Mouse (Mus musculus) embryonic facial prominence, embryonic 15.5 days (tissue): ENCODE measurements at regions not wholly inside any gene's neighbourhood (a gene's known extent, or its start where the extent isn't known, plus 50 kb on each side); places are given as distances from the start of the nearest gene placed in this dataset.

ENCODE experiments used
- ATAC-seq: fragments of 200-750 bp; cut with Nextera tagmentation; 2 replicates; pipeline ENCODE4 v1.8.0; 2017; ENCODE audit warnings: low read depth, moderate TSS enrichment; ENCODE audit not compliant: insufficient number of reproducible peaks, low FRiP score, low TSS enrichment
- H3K27ac ChIP-seq: fragments of 300-500 bp; sonication (generic); replicated peaks from 2 replicates; pipeline ENCODE4 v1.5.1; 2015; ENCODE audit warnings: mild to moderate bottlenecking, inconsistent platforms
- H3K27me3 ChIP-seq: fragments of 300-500 bp; sonication (generic); 2 replicates; pipeline ENCODE4 v1.6.1; 2015; ENCODE audit warnings: inconsistent platforms
- H3K36me3 ChIP-seq: fragments of 300-500 bp; sonication (generic); 2 replicates; pipeline ENCODE4 v1.6.1; 2015; ENCODE audit warnings: mild to moderate bottlenecking, inconsistent platforms
- H3K4me1 ChIP-seq: fragments of 300-500 bp; sonication (generic); 2 replicates; pipeline ENCODE4 v1.6.1; 2015; ENCODE audit warnings: inconsistent platforms
- H3K4me2 ChIP-seq: fragments of 300-500 bp; sonication (generic); replicated peaks from 2 replicates; pipeline ENCODE4 v1.6.1; 2015; ENCODE audit warnings: mild to moderate bottlenecking, inconsistent platforms
- H3K4me3 ChIP-seq: fragments of 300-500 bp; sonication (generic); replicated peaks from 2 replicates; pipeline ENCODE4 v1.5.1; 2015; ENCODE audit warnings: mild to moderate bottlenecking, inconsistent platforms
- H3K9ac ChIP-seq: fragments of 300-500 bp; sonication (generic); 2 replicates; pipeline ENCODE4 v1.6.1; 2015; ENCODE audit warnings: inconsistent platforms
- H3K9me3 ChIP-seq: fragments of 300-500 bp; sonication (generic); replicated peaks from 2 replicates; pipeline ENCODE4 v1.6.1; 2016; ENCODE audit warnings: inconsistent platforms
- WGBS: fragments of 180-500 bp; shearing (Covaris S2); methylation state at CpG from one replicate; pipeline ENCODE4 v1.1.7; 2015; 5-methylcytosine and 5-hydroxymethylcytosine counted together

- no peaks in the 10 kb centered on the region for H3K36me3 ChIP-seq
- H3K4me3 ChIP-seq: no peak overlapping the region
- H3K9me3 ChIP-seq: no peaks in the 10 kb centered on the region
- 85% methylated on average over 4 of the region's 4 CpGs for WGBS
- H3K27ac ChIP-seq: no peak overlapping the region
- no peaks in the 10 kb centered on the region for H3K27me3 ChIP-seq
- H3K9ac ChIP-seq: no peak overlapping the region
- no peak for ATAC-seq
- H3K4me2 ChIP-seq: no peak overlapping the region
- H3K4me1 ChIP-seq: no peaks in the 10 kb centered on the region
These were observed 102.3 kb upstream of the Bcl6 start for GRCm38 (mm10) chr16:24090981-24091380.

DNA sequence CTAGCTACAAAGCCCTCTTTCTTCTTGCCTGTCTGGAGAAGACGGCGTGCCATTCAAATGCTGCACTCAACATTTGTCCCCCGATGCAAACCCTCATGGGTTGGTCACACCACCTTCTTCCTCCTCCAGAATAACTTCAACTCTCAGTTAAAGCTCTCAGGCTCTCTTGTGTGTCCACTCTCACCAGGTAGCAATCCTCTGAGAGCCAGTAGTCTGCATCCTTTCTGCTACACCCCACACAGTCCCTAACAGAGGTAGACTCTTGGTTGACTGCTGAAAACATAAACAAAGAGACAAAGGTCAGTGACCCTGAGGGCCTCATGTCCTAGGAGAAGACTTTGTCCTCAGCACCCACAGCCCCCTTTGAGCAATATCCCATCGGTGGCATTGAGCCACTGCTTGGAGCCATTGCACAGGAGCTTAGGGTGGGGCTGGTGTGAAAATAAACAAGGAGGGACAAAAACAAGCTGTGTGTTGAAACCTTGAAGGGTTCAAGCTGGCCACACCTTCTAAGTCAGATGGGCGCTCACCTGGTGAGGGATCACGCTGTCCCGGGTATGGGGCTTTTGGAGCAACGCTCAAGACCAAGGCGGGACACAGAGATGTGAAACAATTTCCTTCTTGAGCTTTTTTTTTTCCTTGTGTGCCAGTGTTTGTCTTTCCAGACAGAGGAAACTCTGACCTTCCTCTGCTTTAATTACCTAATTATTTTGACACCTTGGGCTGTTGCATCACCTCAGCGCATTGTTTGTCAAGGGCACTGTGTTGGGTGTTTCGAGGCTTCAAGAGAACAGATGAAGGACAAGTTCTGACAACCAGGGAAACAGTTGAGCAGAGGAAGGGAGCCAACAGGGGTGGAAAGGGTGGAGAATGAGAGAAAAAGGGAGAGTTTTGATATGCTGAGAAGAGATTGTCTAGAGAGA lies 101.4 kb upstream of the Bcl6 start:
- ATAC-seq: no peak

GRCm38 (mm10) chr16:24083966-24084365 lies 95.3 kb upstream of the Bcl6 start:
- Histone ChIP-seq H3K4me1 (no peaks in the 10 kb centered on the region), H3K9ac (no peak overlapping the region), H3K4me3 (no peak overlapping the region), H3K4me2 (no peak overlapping the region), H3K27me3 (no peaks in the 10 kb centered on the region), H3K36me3 (no peaks in the 10 kb centered on the region), H3K27ac (no peak overlapping the region), H3K9me3 (no peaks in the 10 kb centered on the region)
- ATAC-seq: no peak
- 71% methylated on average over 8 of the region's 8 CpGs for WGBS

More for the DNA sequence above, 101.4 kb upstream of the Bcl6 start:
- no peak overlapping the region for H3K9ac ChIP-seq
- no peaks in the 10 kb centered on the region for H3K36me3 ChIP-seq
- H3K4me1 ChIP-seq: no peaks in the 10 kb centered on the region
- no peaks in the 10 kb centered on the region for H3K27me3 ChIP-seq
- H3K27ac ChIP-seq: no peak overlapping the region
- no peaks in the 10 kb centered on the region for H3K9me3 ChIP-seq
- H3K4me2 ChIP-seq: no peak overlapping the region
- WGBS: 72% methylated on average over 11 of the region's 11 CpGs
- no peak overlapping the region for H3K4me3 ChIP-seq

DNA sequence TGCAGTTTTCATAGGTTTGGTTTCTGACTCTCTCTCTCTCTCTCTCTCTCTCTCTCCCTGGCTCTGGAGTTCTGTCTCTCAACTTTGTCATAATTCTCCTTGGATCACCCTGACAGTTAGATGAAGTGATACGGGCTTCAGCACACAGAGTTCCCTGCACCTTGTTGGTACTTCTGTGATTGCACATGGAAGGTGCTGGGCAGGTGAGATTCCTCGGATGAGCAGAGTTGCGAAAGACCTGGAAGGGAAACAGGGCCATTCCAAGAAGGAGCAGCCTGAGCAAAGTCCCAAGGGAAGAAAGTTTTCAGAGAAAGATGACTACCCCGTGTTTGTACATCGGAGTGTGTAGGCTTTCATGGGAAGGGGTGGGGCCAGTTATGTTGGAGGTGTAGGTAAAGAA lies 91.8 kb upstream of the Bcl6 start:
- H3K9ac ChIP-seq: no peak overlapping the region

DNA sequence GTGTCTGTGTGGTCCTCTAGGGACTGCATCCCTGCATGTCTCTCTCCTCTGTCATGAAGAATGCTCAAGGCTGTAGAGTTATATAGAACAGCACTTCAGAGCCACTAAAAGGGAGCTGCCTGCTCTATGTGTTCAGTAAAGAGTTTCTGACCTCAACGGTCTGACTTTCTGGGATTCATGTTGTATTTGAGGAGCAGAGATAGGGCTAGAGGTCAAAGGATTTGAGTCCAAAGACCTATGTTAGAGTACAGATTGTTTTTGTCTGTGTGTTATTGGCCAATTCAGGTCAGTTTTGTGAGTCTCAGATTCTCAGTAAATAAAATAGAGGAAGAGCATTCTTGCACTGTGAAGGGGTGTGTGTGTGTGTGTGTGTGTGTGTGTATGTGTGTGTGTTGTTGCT lies 90.0 kb upstream of the Bcl6 start:
- H3K4me2 ChIP-seq: no peak overlapping the region
- no peaks in the 10 kb centered on the region for H3K27me3 ChIP-seq
- no peaks in the 10 kb centered on the region for H3K9me3 ChIP-seq
- no peak overlapping the region for H3K9ac ChIP-seq
- H3K36me3 ChIP-seq: no peaks in the 10 kb centered on the region
- H3K27ac ChIP-seq: no peak overlapping the region
- no peaks in the 10 kb centered on the region for H3K4me1 ChIP-seq
- WGBS: 88% methylated on average over 1 of the region's 1 CpGs
- no peak for ATAC-seq
- H3K4me3 ChIP-seq: no peak overlapping the region

More for the DNA sequence above, 91.8 kb upstream of the Bcl6 start:
- Histone ChIP-seq H3K4me2 (no peak overlapping the region), H3K27me3 (no peaks in the 10 kb centered on the region), H3K9me3 (no peaks in the 10 kb centered on the region), H3K4me3 (no peak overlapping the region), H3K4me1 (no peaks in the 10 kb centered on the region), H3K27ac (no peak overlapping the region), H3K36me3 (no peaks in the 10 kb centered on the region)
- WGBS: 80% methylated on average over 5 of the region's 5 CpGs
- ATAC-seq: no peak

DNA sequence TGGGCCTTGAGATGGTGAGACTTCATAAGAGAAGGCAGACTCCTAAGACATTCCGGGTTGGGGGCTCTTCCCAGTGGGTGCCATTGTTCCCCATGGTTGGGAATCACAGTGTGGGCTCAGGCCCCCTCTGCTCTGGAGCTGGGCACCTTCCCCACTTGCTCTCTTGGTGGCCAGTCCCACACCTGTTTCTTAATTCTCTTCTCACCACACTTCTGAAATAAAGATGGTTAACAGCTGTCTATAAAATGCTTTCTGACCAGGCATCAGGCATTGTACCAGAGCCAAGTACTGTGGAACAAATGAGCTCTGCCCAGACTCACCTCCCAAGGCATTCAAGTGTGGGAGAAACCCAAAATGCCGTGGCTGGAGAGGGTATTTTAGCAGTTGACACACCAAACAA lies 88.8 kb upstream of the Bcl6 start:
- no peaks in the 10 kb centered on the region for H3K36me3 ChIP-seq
- no peak overlapping the region for H3K4me3 ChIP-seq
- ATAC-seq: no peak
- H3K9ac ChIP-seq: no peak overlapping the region
- H3K9me3 ChIP-seq: no peaks in the 10 kb centered on the region
- H3K4me2 ChIP-seq: no peak overlapping the region
- H3K27ac ChIP-seq: no peak overlapping the region
- no peaks in the 10 kb centered on the region for H3K4me1 ChIP-seq
- WGBS: 67% methylated on average over 2 of the region's 2 CpGs
- no peaks in the 10 kb centered on the region for H3K27me3 ChIP-seq

DNA sequence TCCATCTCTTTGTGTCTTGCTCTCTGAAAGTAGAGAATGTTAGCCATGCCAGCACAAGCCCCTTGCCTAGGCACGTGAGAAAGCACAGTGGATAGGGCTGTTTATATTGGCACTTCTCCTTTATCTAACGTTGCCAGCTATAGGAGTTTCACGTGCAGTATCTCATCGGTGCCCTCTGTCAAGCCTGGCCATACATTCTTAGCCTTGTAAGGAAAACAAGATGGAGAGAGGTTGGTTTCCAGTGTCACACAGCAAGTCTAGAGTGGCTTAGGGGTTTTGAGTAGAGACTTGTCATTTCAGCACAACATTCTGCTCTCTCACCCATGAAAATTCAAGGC lies 88.1 kb upstream of the Bcl6 start:
- ATAC-seq: no peak
- Histone ChIP-seq H3K36me3 (no peaks in the 10 kb centered on the region), H3K4me3 (no peak overlapping the region), H3K4me1 (no peaks in the 10 kb centered on the region), H3K4me2 (no peak overlapping the region), H3K27me3 (no peaks in the 10 kb centered on the region), H3K27ac (no peak overlapping the region), H3K9ac (no peak overlapping the region), H3K9me3 (no peaks in the 10 kb centered on the region)
- WGBS: 90% methylated on average over 4 of the region's 4 CpGs

DNA sequence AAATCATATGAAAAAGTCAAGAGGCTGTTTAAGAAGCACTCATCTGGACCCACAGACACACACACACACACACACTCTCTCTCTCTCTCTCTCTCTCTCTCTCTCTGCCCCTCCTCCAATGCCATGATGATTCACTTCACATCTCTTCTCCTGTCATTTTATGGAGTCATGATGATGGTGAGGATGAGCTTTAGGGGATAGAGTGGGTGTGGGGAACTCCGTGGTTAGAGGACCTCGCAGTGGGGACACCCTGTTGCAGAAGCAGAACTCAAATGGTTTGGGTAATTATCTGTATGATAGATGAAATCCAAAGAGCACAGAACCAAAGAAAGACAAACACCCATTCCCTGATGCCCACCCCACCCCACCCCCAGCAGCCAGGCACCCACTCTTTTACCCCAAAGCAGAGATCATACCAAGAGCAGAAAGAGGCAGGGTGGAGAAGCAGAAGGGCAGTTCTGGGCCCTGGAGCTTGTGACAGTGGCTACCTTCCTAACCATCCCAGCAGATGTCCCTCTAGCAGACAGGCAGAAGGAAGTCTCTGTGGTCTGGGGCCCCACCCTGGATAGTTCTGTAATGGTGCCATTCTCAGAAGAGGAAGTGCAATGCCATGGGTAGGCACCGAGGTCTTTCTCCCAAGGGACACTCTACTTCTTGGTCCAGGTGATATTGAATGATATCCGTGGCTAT lies 87.6 kb upstream of the Bcl6 start:
- WGBS: 79% methylated on average over 4 of the region's 4 CpGs
- Histone ChIP-seq H3K27me3 (no peaks in the 10 kb centered on the region), H3K4me2 (no peak overlapping the region), H3K9ac (no peak overlapping the region), H3K4me1 (no peaks in the 10 kb centered on the region), H3K9me3 (no peaks in the 10 kb centered on the region), H3K36me3 (no peaks in the 10 kb centered on the region), H3K4me3 (no peak overlapping the region), H3K27ac (no peak overlapping the region)
- ATAC-seq: no peak

GRCm38 (mm10) chr16:24073613-24074244 lies 85.1 kb upstream of the Bcl6 start:
- Histone ChIP-seq H3K4me2 (no peak overlapping the region), H3K9ac (no peak overlapping the region), H3K4me3 (no peak overlapping the region), H3K27ac (no peak overlapping the region), H3K27me3 (no peaks in the 10 kb centered on the region), H3K9me3 (no peaks in the 10 kb centered on the region), H3K4me1 (0 out of 2 replicates have a peak, but pooled peaks cover 5% of the 10 kb centered on the region), H3K36me3 (no peaks in the 10 kb centered on the region)
- WGBS: 83% methylated on average over 8 of the region's 8 CpGs
- peak; percentile 34; the same call in 1 of the 2 replicates for ATAC-seq

DNA sequence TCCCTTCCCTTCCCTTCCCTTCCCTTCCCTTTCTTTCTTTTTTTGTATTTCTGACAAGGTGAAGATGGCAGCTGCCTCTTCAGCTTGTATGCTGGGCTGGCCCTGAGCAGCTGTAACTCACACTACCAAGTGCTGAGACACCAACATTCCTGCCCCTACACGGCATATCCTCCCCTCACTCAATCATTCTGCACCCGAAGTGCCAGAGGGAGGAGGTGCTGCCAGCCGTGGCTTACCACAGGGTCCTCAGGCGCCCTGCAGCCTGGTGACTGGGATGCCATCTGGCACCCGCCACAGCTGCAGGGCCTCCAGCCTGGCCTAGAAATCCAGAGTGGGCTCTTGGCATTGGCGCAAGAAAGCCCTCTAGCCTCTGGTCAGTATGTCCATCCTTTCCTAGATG lies 84.4 kb upstream of the Bcl6 start:
- Histone ChIP-seq H3K9me3 (no peaks in the 10 kb centered on the region), H3K9ac (no peak overlapping the region), H3K36me3 (no peaks in the 10 kb centered on the region), H3K27ac (0 out of 2 replicates have a peak overlapping the region, but pooled peaks have one; percentile 11), H3K27me3 (no peaks in the 10 kb centered on the region), H3K4me2 (no peak overlapping the region), H3K4me3 (no peak overlapping the region), H3K4me1 (0 out of 2 replicates have a peak, but pooled peaks cover 5% of the 10 kb centered on the region)
- 62% methylated on average over 6 of the region's 6 CpGs for WGBS
- ATAC-seq: no peak

GRCm38 (mm10) chr16:24069411-24069810 lies 80.8 kb upstream of the Bcl6 start:
- no peak overlapping the region for H3K4me3 ChIP-seq
- ATAC-seq: no peak
- H3K9me3 ChIP-seq: no peaks in the 10 kb centered on the region
- no peak overlapping the region for H3K9ac ChIP-seq
- 0 out of 2 replicates have a peak, but pooled peaks cover 5% of the 10 kb centered on the region for H3K4me1 ChIP-seq
- no peak overlapping the region for H3K27ac ChIP-seq
- no peaks in the 10 kb centered on the region for H3K36me3 ChIP-seq
- no peak overlapping the region for H3K4me2 ChIP-seq
- no peaks in the 10 kb centered on the region for H3K27me3 ChIP-seq
- 90% methylated on average over 5 of the region's 5 CpGs for WGBS
